Mouse (Mus musculus) myocyte (in vitro differentiated cells): ENCODE data around the gene Morn1.

ENCODE experiments used
- CEBPB ChIP-seq: IDR thresholded peaks from 2 replicates; pipeline ENCODE4 v1.6.1; 2011; ENCODE audit warnings: mild to moderate bottlenecking, moderate library complexity; ENCODE audit not compliant: poor library complexity, insufficient read depth, severe bottlenecking
- E2F4 ChIP-seq: IDR thresholded peaks from one replicate; pipeline ENCODE4 v1.6.1; 2011; ENCODE audit warnings: mild to moderate bottlenecking, control low read depth, moderate library complexity; ENCODE audit not compliant: insufficient read depth
- MAX ChIP-seq: IDR thresholded peaks from one replicate; pipeline ENCODE4 v1.6.1; 2011; ENCODE audit warnings: low read depth, mild to moderate bottlenecking, control low read depth
- MYOD1 ChIP-seq, 3 experiments: IDR thresholded peaks; one replicate each; pipeline ENCODE4 v1.6.1; 2011; ENCODE audit warnings: control low read depth in 2 of 3, low read depth in 2 of 3, mild to moderate bottlenecking in 2 of 3, moderate library complexity in 1 of 3; ENCODE audit not compliant: insufficient read length in 2 of 3, control insufficient read depth in 1 of 3
- MYOG ChIP-seq, 3 experiments: IDR thresholded peaks; one replicate each; pipeline ENCODE4 v1.6.1; 2011; ENCODE audit warnings: control low read depth in 2 of 3, low read depth in 2 of 3, mild to moderate bottlenecking in 2 of 3; ENCODE audit not compliant: insufficient read length in 2 of 3, control insufficient read depth in 1 of 3, insufficient read depth in 1 of 3
- POLR2A ChIP-seq: IDR thresholded peaks from one replicate; pipeline ENCODE4 v1.6.1; 2011; ENCODE audit warnings: low read depth, mild to moderate bottlenecking, control low read depth, moderate library complexity; ENCODE audit not compliant: insufficient read length
- POLR2AphosphoS2 ChIP-seq: IDR thresholded peaks from one replicate; pipeline ENCODE4 v1.6.1; 2011; ENCODE audit warnings: low read depth, control low read depth; ENCODE audit not compliant: insufficient read length
- REST ChIP-seq: IDR thresholded peaks from one replicate; pipeline ENCODE4 v1.6.1; 2011; ENCODE audit warnings: mild to moderate bottlenecking, control low read depth, moderate library complexity; ENCODE audit not compliant: insufficient read depth, insufficient read length
- SRF ChIP-seq: IDR thresholded peaks from one replicate; pipeline ENCODE4 v1.6.1; 2011; ENCODE audit warnings: low read depth; ENCODE audit not compliant: control insufficient read depth, insufficient read length
- TCF12 ChIP-seq: IDR thresholded peaks from one replicate; pipeline ENCODE4 v1.6.1; 2011; ENCODE audit warnings: mild to moderate bottlenecking, control low read depth; ENCODE audit not compliant: poor library complexity, insufficient read depth, severe bottlenecking
- USF1 ChIP-seq: IDR thresholded peaks from one replicate; pipeline ENCODE4 v1.6.1; 2011; ENCODE audit warnings: low read depth, mild to moderate bottlenecking, control low read depth, moderate library complexity

- no peak for TF ChIP-seq MAX
- peak; percentile 36 for TF ChIP-seq POLR2A
- TF ChIP-seq POLR2AphosphoS2, result no peak
- TF ChIP-seq SRF, result peak; percentile 85
- no peak for TF ChIP-seq USF1
- no peak for TF ChIP-seq TCF12
- no peak for TF ChIP-seq E2F4
- TF ChIP-seq CEBPB, result no peak
- peak in 2 of 3 experiments; percentile 21 to 61 for TF ChIP-seq MYOD1 (IDR thresholded peaks at IDR 0.05; ENCODE audit: control insufficient read depth in 1 of 3, insufficient read length in 2 of 3, low read depth in 2 of 3)
- no peak for TF ChIP-seq REST
- peak in 2 of 3 experiments; percentile 28 to 65 for TF ChIP-seq MYOG (IDR thresholded peaks at IDR 0.05; ENCODE audit: control insufficient read depth in 1 of 3, insufficient read depth in 1 of 3, insufficient read length in 2 of 3, low read depth in 2 of 3)
These were observed 43.6 kb downstream of the Morn1 start for GRCm38 (mm10) chr4:155129996-155130395.
